Comparison of ENCODE assay signal across 14 mouse cellular contexts in the genomic region with DNA sequence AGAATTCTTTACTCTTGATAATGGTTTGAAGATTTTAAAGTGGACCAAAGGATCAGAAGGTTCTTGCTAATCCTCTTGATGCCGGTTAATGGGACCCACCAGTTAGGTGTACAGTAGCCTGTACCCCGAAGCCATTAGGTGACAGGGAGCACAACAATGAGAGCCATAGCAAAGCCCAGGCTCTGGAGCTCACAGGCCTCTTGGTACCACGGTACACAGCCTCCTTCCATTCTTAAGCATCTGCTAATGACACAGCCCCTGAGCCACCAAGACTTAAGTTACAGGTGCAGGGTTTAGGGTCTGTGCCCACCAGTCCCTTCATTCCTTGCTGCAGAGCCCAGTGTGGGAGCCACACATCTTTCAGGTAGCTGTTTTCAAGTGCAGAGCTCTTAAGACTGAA. TPM values are rescaled to one million over a fixed set of nuclear protein-coding genes. Genes with fewer than 3 reads are reported as not detected.
DNase-seq lines count a peak whose midpoint lies in the region; ATAC-seq and TF ChIP-seq lines count a peak whose summit lies in the region.
"Had no signal": no experiment of that assay in that cellular context is flagged by ENCODE, and none has a peak within 500 bp of the region (broad histone marks: within the 10 kb centered on the region; RNA-seq: fewer than 3 reads in every experiment).

No protein-coding gene starts in this region.

- H3K9me3 ChIP-seq in forebrain, embryonic 13.5 days (replicated peaks): no peaks in the 10 kb centered on the region
- H3K9me3 ChIP-seq in forebrain, embryonic 12.5 days: no peaks in the 10 kb centered on the region
- no peaks in the 10 kb centered on the region for H3K9me3 ChIP-seq in limb, embryonic 12.5 days
- no peaks in the 10 kb centered on the region for H3K9me3 ChIP-seq in limb, embryonic 10.5 days (replicated peaks)
- H3K9me3 ChIP-seq: embryonic facial prominence, embryonic 15.5 days; liver, embryonic 13.5 days; stomach, embryonic 15.5 days had no signal

- peak overlapping the region; percentile 86; the same call in 1 of the 2 replicates for H3K9ac ChIP-seq in forebrain, embryonic 13.5 days
- no peak overlapping the region for H3K9ac ChIP-seq in forebrain, embryonic 12.5 days
- H3K9ac ChIP-seq in limb, embryonic 12.5 days (replicated peaks): no peak overlapping the region
- H3K9ac ChIP-seq: stomach, embryonic 15.5 days had no signal

- H3K4me2 ChIP-seq in forebrain, embryonic 13.5 days: peak overlapping the region; percentile 100
- no peak overlapping the region for H3K4me2 ChIP-seq in forebrain, embryonic 12.5 days
- peak overlapping the region; percentile 57 for H3K4me2 ChIP-seq in limb, embryonic 12.5 days

- H3K4me3 ChIP-seq in forebrain, embryonic 13.5 days: 0 out of 2 replicates have a peak overlapping the region, but pooled peaks have one; percentile 66
- H3K4me3 ChIP-seq in forebrain, embryonic 12.5 days (replicated peaks): no peak overlapping the region
- no peak overlapping the region for H3K4me3 ChIP-seq in limb, embryonic 12.5 days (replicated peaks)
- no peak overlapping the region for H3K4me3 ChIP-seq in limb, embryonic 10.5 days
- 0 out of 2 replicates have a peak overlapping the region, but pooled peaks have one; percentile 9 for H3K4me3 ChIP-seq in testis, adult 2 months (ENCODE audit: control insufficient read depth, low read depth, low read length)

- no peak for ATAC-seq in forebrain, embryonic 13.5 days
- no peak for ATAC-seq in forebrain, embryonic 12.5 days (ENCODE audit: low FRiP score)
- ATAC-seq in limb, embryonic 12.5 days (ENCODE audit: insufficient number of reproducible peaks, insufficient read depth, low FRiP score, low TSS enrichment, low read depth): no peak
- ATAC-seq: inflammation-experienced regulatory T-cells, adult 6 months had no signal

- no peak for DNase-seq in limb, embryonic 10.5 days (ENCODE audit: low spot score)
- no peak for DNase-seq in testis, postnatal 10 days (ENCODE audit: low spot score)
- no peak for DNase-seq in urinary bladder, adult 2 months (ENCODE audit: low spot score)
- DNase-seq: adrenal gland, postnatal 10 days; heart, adult 18-20 months; liver, embryonic 13.5 days; lung, postnatal 4 days had no signal

- H3K36me3 ChIP-seq in forebrain, embryonic 13.5 days (ENCODE audit: poor library complexity, severe bottlenecking): no peaks in the 10 kb centered on the region
- no peaks in the 10 kb centered on the region for H3K36me3 ChIP-seq in forebrain, embryonic 12.5 days (replicated peaks)
- no peaks in the 10 kb centered on the region for H3K36me3 ChIP-seq in limb, embryonic 12.5 days
- no peaks in the 10 kb centered on the region for H3K36me3 ChIP-seq in limb, embryonic 10.5 days
- no peaks in the 10 kb centered on the region; the same call in 1 of the 2 replicates for H3K36me3 ChIP-seq in testis, adult 2 months (ENCODE audit: control insufficient read depth, insufficient read depth, low read length)
- H3K36me3 ChIP-seq: embryonic facial prominence, embryonic 15.5 days; liver, embryonic 13.5 days; stomach, embryonic 15.5 days had no signal

- no peak for TF ChIP-seq POLR2A in testis, adult 2 months (IDR thresholded peaks at IDR 0.05; ENCODE audit: control insufficient read depth, low read depth, low read length)

- peaks cover 31% of the 10 kb centered on the region for H3K4me1 ChIP-seq in forebrain, embryonic 13.5 days
- peaks cover 31% of the 10 kb centered on the region for H3K4me1 ChIP-seq in forebrain, embryonic 12.5 days
- H3K4me1 ChIP-seq in limb, embryonic 12.5 days (replicated peaks): peaks cover 31% of the 10 kb centered on the region
- peaks cover 41% of the 10 kb centered on the region for H3K4me1 ChIP-seq in limb, embryonic 10.5 days
- H3K4me1 ChIP-seq in testis, adult 2 months (ENCODE audit: control insufficient read depth, insufficient read depth, low read length): peaks cover 7% of the 10 kb centered on the region

- WGBS in forebrain, embryonic 13.5 days: 74% methylated on average over 3 of the region's 3 CpGs
- WGBS in forebrain, embryonic 12.5 days: 70% methylated on average over 3 of the region's 3 CpGs
- WGBS in limb, embryonic 12.5 days: 67% methylated on average over 3 of the region's 3 CpGs
- 75% methylated on average over 3 of the region's 3 CpGs for WGBS in limb, embryonic 10.5 days

- TF ChIP-seq CTCF in testis, adult 2 months (IDR thresholded peaks at IDR 0.05; ENCODE audit: control insufficient read depth, insufficient read depth, insufficient replicate concordance, low read depth, low read length): no peak

- H3K27me3 ChIP-seq in forebrain, embryonic 13.5 days: no peaks in the 10 kb centered on the region
- H3K27me3 ChIP-seq in forebrain, embryonic 12.5 days: no peaks in the 10 kb centered on the region
- H3K27me3 ChIP-seq in limb, embryonic 12.5 days: peaks cover 3% of the 10 kb centered on the region; the same call in 1 of the 2 replicates
- H3K27me3 ChIP-seq in limb, embryonic 10.5 days (ENCODE audit: low read depth, poor library complexity, severe bottlenecking): no peaks in the 10 kb centered on the region
- no peaks in the 10 kb centered on the region for H3K27me3 ChIP-seq in testis, adult 2 months (ENCODE audit: control insufficient read depth, insufficient read depth, low read length)
- H3K27me3 ChIP-seq: embryonic facial prominence, embryonic 15.5 days; liver, embryonic 13.5 days; stomach, embryonic 15.5 days had no signal

- no peak overlapping the region for H3K27ac ChIP-seq in forebrain, embryonic 13.5 days
- no peak overlapping the region for H3K27ac ChIP-seq in forebrain, embryonic 12.5 days
- no peak overlapping the region for H3K27ac ChIP-seq in limb, embryonic 12.5 days
- H3K27ac ChIP-seq in limb, embryonic 10.5 days: no peak overlapping the region
- no peak overlapping the region for H3K27ac ChIP-seq in testis, adult 2 months (ENCODE audit: control insufficient read depth, insufficient read depth, low read depth, low read length)
- H3K27ac ChIP-seq: liver, embryonic 13.5 days; stomach, embryonic 15.5 days had no signal

RNA-seq across cellular contexts. Expression of a gene that starts 1.8 kb away (rescaled TPM):
- 5.2 and 6.0 TPM in 2 replicates for polyA plus RNA-seq in forebrain, embryonic 13.5 days (2015; fragmentation: Nextera tagmentation; extraction: Ambion mirVana)
- polyA plus RNA-seq in forebrain, embryonic 12.5 days (2016; fragmentation: Nextera tagmentation; extraction: Ambion mirVana): 5.2 and 5.8 TPM in 2 replicates
- polyA plus RNA-seq in limb, embryonic 12.5 days (2016; fragmentation: Nextera tagmentation; extraction: Ambion mirVana): 3.8 and 5.0 TPM in 2 replicates
- 2.7 and 3.3 TPM in 2 replicates for polyA plus RNA-seq in limb, embryonic 10.5 days (2016; fragmentation: Nextera tagmentation; extraction: Ambion mirVana)
- polyA plus RNA-seq in testis, adult 2 months (2012; rRNA removed): 3.6 and 4.2 TPM in 2 replicates
- polyA plus RNA-seq in urinary bladder, adult 2 months (2012; rRNA removed): 11.1 and 14.8 TPM in 2 replicates

RNA-seq across cellular contexts. Expression of a gene that starts 46.5 kb away (rescaled TPM):
- 20.4 and 20.6 TPM in 2 replicates for polyA plus RNA-seq in forebrain, embryonic 13.5 days (2015; fragmentation: Nextera tagmentation; extraction: Ambion mirVana)
- 15.4 and 15.7 TPM in 2 replicates for polyA plus RNA-seq in forebrain, embryonic 12.5 days (2016; fragmentation: Nextera tagmentation; extraction: Ambion mirVana)
- polyA plus RNA-seq in limb, embryonic 12.5 days (2016; fragmentation: Nextera tagmentation; extraction: Ambion mirVana): 13.6 and 14.2 TPM in 2 replicates
- 8.1 and 9.1 TPM in 2 replicates for polyA plus RNA-seq in limb, embryonic 10.5 days (2016; fragmentation: Nextera tagmentation; extraction: Ambion mirVana)
- 31.8 and 33.7 TPM in 2 replicates for polyA plus RNA-seq in testis, adult 2 months (2012; rRNA removed)
- polyA plus RNA-seq in urinary bladder, adult 2 months (2012; rRNA removed): 48.7 and 51.4 TPM in 2 replicates

Comparison
In these comparisons a context has a peak if more than half of its experiments do, and no peak if none do; other contexts are left out.
1. H3K4me3 ChIP-seq: peak in forebrain, embryonic 13.5 days (single experiment) and testis, adult 2 months (single experiment); none in forebrain, embryonic 12.5 days (single experiment), limb, embryonic 12.5 days (single experiment) and limb, embryonic 10.5 days (single experiment).